Mouse (Mus musculus): ENCODE results near the gene Sars2.

DNA sequence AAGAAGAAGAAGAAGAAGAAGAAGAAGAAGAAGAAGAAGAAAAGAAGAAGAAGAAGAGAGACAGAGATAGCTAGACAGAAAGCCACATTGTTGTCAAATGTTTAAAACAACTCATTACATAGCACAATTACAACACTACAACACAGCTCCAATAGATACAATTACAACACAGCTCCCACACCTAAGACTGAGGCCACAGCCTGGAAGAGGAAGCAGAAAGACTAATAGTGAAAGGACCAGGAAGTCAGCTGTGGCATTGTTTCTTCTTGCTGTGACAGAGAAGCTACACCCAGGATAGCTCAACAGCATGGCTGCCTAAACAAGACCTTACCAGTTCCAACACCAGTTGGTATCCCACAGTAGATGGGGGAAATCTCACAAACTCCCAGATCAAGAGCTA lies 32.3 kb upstream of the Sars2 start:
- TF ChIP-seq GATA1 (IDR thresholded peaks at IDR 0.05; ENCODE audit: borderline replicate concordance, low read length) (no peak), FLI1 (IDR thresholded peaks at IDR 0.05; ENCODE audit: low read length) (no peak)

All from megakaryocyte, embryonic 14.5 days (primary cell).